Mouse (Mus musculus): ENCODE results near the gene Mup18. TPM values are rescaled to one million over a fixed set of nuclear protein-coding genes. Genes with fewer than 3 reads are reported as not detected.
"Not testable (repeated sequence)": the region's sequence is repeated elsewhere in the genome, so short reads cannot be mapped to it uniquely, and the experiment has no call there.

Gene Mup18
- not detected in 2 replicates for polyA plus RNA-seq (2012; rRNA removed)

GRCm38 (mm10) chr4:61674036-61674435 is at the start of gene Mup18:
Gene Mup18, minus strand, starts transcription at chr4:61674136.
- H3K27ac ChIP-seq (ENCODE audit: insufficient read depth, low read length); H3K4me1 ChIP-seq (ENCODE audit: control insufficient read depth, insufficient read depth, low read length); H3K4me3 ChIP-seq (ENCODE audit: insufficient read depth, low read length): not testable (repeated sequence)

GRCm38 (mm10) chr4:61714296-61714695 is 40.4 kb upstream of the Mup18 start:
- not testable (repeated sequence) for H3K4me1 ChIP-seq (ENCODE audit: control insufficient read depth, insufficient read depth, low read length); H3K4me3 ChIP-seq (ENCODE audit: insufficient read depth, low read length); H3K27ac ChIP-seq (ENCODE audit: insufficient read depth, low read length)

Other genes starting within 250 kb of the Mup18 start
- not detected in 2 replicates for gene Mup15, start 234.4 kb downstream of the Mup18 start, polyA plus RNA-seq (2012; rRNA removed)
- not detected in 2 replicates for gene Mup16, start 154.6 kb downstream of the Mup18 start, polyA plus RNA-seq (2012; rRNA removed)
- gene Mup17, start 78.3 kb downstream of the Mup18 start, polyA plus RNA-seq (2012; rRNA removed): not detected in 2 replicates
- gene Mup19, start 108.1 kb upstream of the Mup18 start, polyA plus RNA-seq (2012; rRNA removed): not detected in 2 replicates
- 0.34 and 0.65 TPM in 2 replicates for gene Mup5, start 161.1 kb upstream of the Mup18 start, polyA plus RNA-seq (2012; rRNA removed)